Mouse (Mus musculus) E14TG2a.4 (cell line): ENCODE data around the gene Lurap1l.

ENCODE experiments used
- CTCF ChIP-seq: conservative IDR thresholded peaks from 2 replicates; pipeline ENCODE4 v1.5.1; 2014; ENCODE audit warnings: low read length
- POU5F1 ChIP-seq: IDR thresholded peaks from 2 replicates; pipeline ENCODE4 v1.6.1; 2014; ENCODE audit warnings: low read length, borderline replicate concordance

DNA sequence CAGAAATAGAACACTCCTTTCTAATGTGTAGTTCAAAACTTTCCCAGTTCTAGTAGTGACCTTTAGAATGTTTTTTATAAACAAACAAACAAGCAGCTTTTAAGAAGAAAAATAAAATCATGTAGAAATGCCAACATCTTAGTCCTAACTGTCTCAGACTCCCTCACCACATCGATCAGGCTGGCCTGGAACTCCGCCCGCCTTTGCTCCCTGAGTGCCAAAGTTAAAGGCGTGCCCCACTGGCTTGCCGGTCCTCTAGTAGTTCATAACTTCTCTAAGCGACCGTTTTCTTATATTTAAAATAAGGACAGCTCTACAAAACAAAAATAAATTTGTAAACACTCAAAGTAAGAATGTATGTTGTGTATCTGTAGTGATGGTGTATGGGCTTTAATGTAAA is 46.5 kb upstream of the Lurap1l start:
- TF ChIP-seq CTCF (no peak), POU5F1 (no peak)
